Mouse (Mus musculus): ENCODE results near the gene Prkci. TPM values are rescaled to one million over a fixed set of nuclear protein-coding genes. Genes with fewer than 3 reads are reported as not detected.

The Prkci gene
- polyA plus RNA-seq, 1 experiment from 2014 or later: 37.7 TPM

DNA sequence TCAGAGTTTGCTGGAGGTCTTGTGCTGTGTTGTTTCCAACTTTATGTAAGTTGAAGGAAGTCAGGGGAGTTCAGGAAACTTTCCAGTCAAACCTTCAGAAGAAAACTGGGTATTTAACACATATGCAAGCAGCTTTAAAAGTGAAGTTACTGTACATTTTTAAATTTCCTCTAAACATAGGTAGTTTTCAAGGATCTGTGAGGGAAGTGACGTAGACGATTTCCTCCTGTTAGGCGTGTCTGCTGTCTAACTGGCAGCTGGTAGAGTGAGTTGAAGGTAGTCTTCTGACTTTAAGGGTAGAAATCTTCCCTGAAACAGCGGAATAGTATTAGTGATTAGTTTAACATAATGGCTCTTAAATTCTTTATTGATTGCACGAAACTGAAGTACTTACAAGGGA, 104.5 kb downstream of the Prkci start:
- H3K9me3 ChIP-seq (replicated peaks): no peaks in the 10 kb centered on the region
- WGBS: 90% methylated on average over 5 of the region's 5 CpGs
- peak overlapping the region; percentile 13; the same call in 1 of the 2 replicates for H3K4me3 ChIP-seq
- no peak for DNase-seq (ENCODE audit: low spot score)
- peaks cover 40% of the 10 kb centered on the region for H3K4me1 ChIP-seq
- H3K36me3 ChIP-seq: peaks cover 41% of the 10 kb centered on the region
- H3K27ac ChIP-seq: no peak overlapping the region
- H3K27me3 ChIP-seq (ENCODE audit: low read depth, poor library complexity, severe bottlenecking): no peaks in the 10 kb centered on the region

DNA sequence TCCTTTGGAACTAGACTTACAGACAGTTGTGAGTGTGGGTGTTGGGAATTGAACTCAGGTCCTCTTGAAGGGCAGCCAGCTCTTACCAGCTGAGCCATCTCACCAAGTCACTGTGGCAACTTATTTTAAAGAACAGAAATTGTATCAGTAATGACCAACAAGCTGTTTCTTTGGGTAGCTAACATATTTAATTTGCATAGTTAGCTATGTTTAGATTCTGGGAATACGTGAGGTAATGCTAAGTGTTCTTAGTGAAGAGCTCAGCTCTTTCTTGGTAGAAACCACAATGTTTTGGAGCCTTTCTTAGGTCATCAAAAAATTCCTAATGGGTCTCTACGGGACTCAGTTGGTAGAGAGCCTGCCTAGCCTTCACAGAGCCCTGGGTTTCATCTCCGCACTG, 105.3 kb downstream of the Prkci start:
- no peaks in the 10 kb centered on the region for H3K9me3 ChIP-seq (replicated peaks)
- WGBS: 95% methylated on average over 3 of the region's 3 CpGs
- DNase-seq (ENCODE audit: low spot score): no peak
- H3K4me1 ChIP-seq: peaks cover 40% of the 10 kb centered on the region
- no peak overlapping the region for H3K27ac ChIP-seq
- H3K36me3 ChIP-seq: peaks cover 48% of the 10 kb centered on the region
- H3K4me3 ChIP-seq: no peak overlapping the region
- no peaks in the 10 kb centered on the region for H3K27me3 ChIP-seq (ENCODE audit: low read depth, poor library complexity, severe bottlenecking)

Small RNA genes within 50 kb of the gene (microRNA-seq; reads per million reads assigned to microRNA genes)
- gene Mir7008: 1.8 reads per million

Other genes with a start within 250 kb of the Prkci start
- gene Samd7, start 249.5 kb upstream of the Prkci start, polyA plus RNA-seq (2016; fragmentation: Nextera tagmentation; extraction: Ambion mirVana): not detected in 2 replicates
- 39.1 and 47.0 TPM in 2 replicates for gene Sec62, start 202.9 kb upstream of the Prkci start, polyA plus RNA-seq (2016; fragmentation: Nextera tagmentation; extraction: Ambion mirVana)
- gene Gpr160, start 139.8 kb upstream of the Prkci start, polyA plus RNA-seq (2016; fragmentation: Nextera tagmentation; extraction: Ambion mirVana): 0.16 and 0.45 TPM in 2 replicates
- gene Phc3, start 26.3 kb upstream of the Prkci start, polyA plus RNA-seq (2016; fragmentation: Nextera tagmentation; extraction: Ambion mirVana): 4.7 and 5.4 TPM in 2 replicates
- 22.3 and 28.9 TPM in 2 replicates for gene Skil, start 99.3 kb downstream of the Prkci start, polyA plus RNA-seq (2016; fragmentation: Nextera tagmentation; extraction: Ambion mirVana)
- 3.8 and 4.6 TPM in 2 replicates for gene Cldn11, start 154.2 kb downstream of the Prkci start, polyA plus RNA-seq (2016; fragmentation: Nextera tagmentation; extraction: Ambion mirVana)